Mouse (Mus musculus): ENCODE results near the gene Col18a1. TPM values are rescaled to one million over a fixed set of nuclear protein-coding genes. Genes with fewer than 3 reads are reported as not detected.
A peak's percentile ranks its signal among the peaks of the same experiment; 100 is the strongest.

The Col18a1 gene
- 414 and 791 TPM in 2 replicates for total RNA-seq (2012; rRNA removed)

- in situ Hi-C loops (cut with MboI; ENCODE audit: low sequenced_read_pairs in 2 of 2, unreplicated experiment in 2 of 2) = no loop called here
- Histone ChIP-seq H3K4me3 (ENCODE audit: insufficient read depth in 1 of 2, low read depth in 1 of 2, low read length in 2 of 2, poor library complexity in 1 of 2, severe bottlenecking in 1 of 2) (peak within 1 kb of the TSS; percentile 82 to 86), H3K4me1 (ENCODE audit: control insufficient read depth in 2 of 2, insufficient read depth in 2 of 2, low read length in 2 of 2, poor library complexity in 1 of 2) (peaks cover 8 to 39% of the 10 kb centered on the region in 2 experiments), H3K9me3 (ENCODE audit: control insufficient read depth, insufficient read depth, low read depth, low read length) (no peaks in the 10 kb centered on the region), H3K27ac (ENCODE audit: insufficient read depth, low read depth, low read length, poor library complexity, severe bottlenecking) (peak within 1 kb of the TSS; percentile 96), H3K9ac (ENCODE audit: insufficient read depth, low read depth, low read length, poor library complexity, severe bottlenecking) (peak within 1 kb of the TSS; percentile 82), H3K36me3 (ENCODE audit: control insufficient read depth, insufficient read depth, low read length, poor library complexity, severe bottlenecking) (peaks cover 9% of the 10 kb centered on the region; the same call in 1 of the 2 replicates)
- DNase-seq (ENCODE audit: low read depth, low spot score) = peak; percentile 66
- TF ChIP-seq CHD2 (IDR thresholded peaks at IDR 0.05; ENCODE audit: low read depth, low read length) (no peak), MAFK (IDR thresholded peaks at IDR 0.05; ENCODE audit: insufficient read depth, low read depth, low read length) (no peak), ZC3H11A (IDR thresholded peaks at IDR 0.05; ENCODE audit: borderline replicate concordance, low read depth, low read length) (no peak), ZNF384 (IDR thresholded peaks at IDR 0.05; ENCODE audit: low read depth, low read length) (no peak), HCFC1 (IDR thresholded peaks at IDR 0.05; ENCODE audit: borderline replicate concordance, insufficient read depth, low read length) (no peak; the same call in 1 of the 2 replicates)
These were observed at the start of gene Col18a1 for GRCm38 (mm10) chr10:77165963-77166717. Gene Col18a1, minus strand, starts transcription at chr10:77166548.

DNA sequence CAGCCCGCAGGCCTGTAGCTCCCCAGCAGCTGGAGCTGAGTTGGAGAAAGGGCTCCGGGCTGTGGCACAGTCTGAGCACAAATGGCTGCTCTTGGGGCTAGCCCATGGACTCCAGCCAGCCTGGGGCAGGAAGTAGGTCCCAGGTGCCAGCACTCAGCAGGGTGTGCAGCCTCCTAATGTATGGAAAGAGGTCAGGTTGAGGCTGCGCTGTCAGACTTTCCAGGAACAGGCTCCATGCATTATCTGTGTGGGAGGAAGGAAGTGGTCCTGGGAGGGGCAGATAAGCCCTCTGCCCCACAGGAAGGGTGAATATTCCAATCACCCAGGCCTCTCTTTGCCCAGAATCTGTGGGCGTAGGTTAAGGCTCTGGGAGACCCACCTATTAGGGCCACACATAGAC lies 49.3 kb upstream of the Col18a1 start:
- no peak overlapping the region for H3K9ac ChIP-seq (ENCODE audit: insufficient read depth, low read depth, low read length, poor library complexity, severe bottlenecking)

GRCm38 (mm10) chr10:77214586-77214985 lies 48.2 kb upstream of the Col18a1 start:
- in situ Hi-C loops (cut with MboI; ENCODE audit: low sequenced_read_pairs in 2 of 2, unreplicated experiment in 2 of 2) = no loop called here
- peaks cover 7 to 10% of the 10 kb centered on the region in 2 experiments; a peak in 2 of 4 replicates for H3K4me1 ChIP-seq (ENCODE audit: control insufficient read depth in 2 of 2, insufficient read depth in 2 of 2, low read length in 2 of 2, poor library complexity in 1 of 2)
- H3K36me3 ChIP-seq (ENCODE audit: control insufficient read depth, insufficient read depth, low read length, poor library complexity, severe bottlenecking) = no peaks in the 10 kb centered on the region
- TF ChIP-seq MAFK (IDR thresholded peaks at IDR 0.05; ENCODE audit: insufficient read depth, low read depth, low read length) (peak; percentile 72), ZNF384 (IDR thresholded peaks at IDR 0.05; ENCODE audit: low read depth, low read length) (no peak)
- H3K4me3 ChIP-seq (ENCODE audit: insufficient read depth in 1 of 2, low read depth in 1 of 2, low read length in 2 of 2, poor library complexity in 1 of 2, severe bottlenecking in 1 of 2) = no peak overlapping the region
- H3K9me3 ChIP-seq (ENCODE audit: control insufficient read depth, insufficient read depth, low read depth, low read length) = no peaks in the 10 kb centered on the region
- no peak overlapping the region for H3K9ac ChIP-seq (ENCODE audit: insufficient read depth, low read depth, low read length, poor library complexity, severe bottlenecking)
- H3K27ac ChIP-seq (ENCODE audit: insufficient read depth, low read depth, low read length, poor library complexity, severe bottlenecking) = no peak overlapping the region
- DNase-seq (ENCODE audit: low read depth, low spot score) = no peak

More for the DNA sequence above, 49.3 kb upstream of the Col18a1 start:
- H3K4me1 ChIP-seq (ENCODE audit: control insufficient read depth in 2 of 2, insufficient read depth in 2 of 2, low read length in 2 of 2, poor library complexity in 1 of 2) = peaks cover 7 to 10% of the 10 kb centered on the region in 2 experiments; a peak in 2 of 4 replicates
- no peak overlapping the region for H3K4me3 ChIP-seq (ENCODE audit: insufficient read depth in 1 of 2, low read depth in 1 of 2, low read length in 2 of 2, poor library complexity in 1 of 2, severe bottlenecking in 1 of 2)
- DNase-seq (ENCODE audit: low read depth, low spot score) = no peak
- no peaks in the 10 kb centered on the region for H3K36me3 ChIP-seq (ENCODE audit: control insufficient read depth, insufficient read depth, low read length, poor library complexity, severe bottlenecking)
- in situ Hi-C loops (cut with MboI; ENCODE audit: low sequenced_read_pairs in 2 of 2, unreplicated experiment in 2 of 2) = no loop called here
- no peak for TF ChIP-seq ZNF384 (IDR thresholded peaks at IDR 0.05; ENCODE audit: low read depth, low read length)
- no peak for TF ChIP-seq ZC3H11A (IDR thresholded peaks at IDR 0.05; ENCODE audit: borderline replicate concordance, low read depth, low read length)
- no peak for TF ChIP-seq HCFC1 (IDR thresholded peaks at IDR 0.05; ENCODE audit: borderline replicate concordance, insufficient read depth, low read length)
- no peak for TF ChIP-seq CHD2 (IDR thresholded peaks at IDR 0.05; ENCODE audit: low read depth, low read length)
- TF ChIP-seq MAFK (IDR thresholded peaks at IDR 0.05; ENCODE audit: insufficient read depth, low read depth, low read length) = no peak
- no peaks in the 10 kb centered on the region for H3K9me3 ChIP-seq (ENCODE audit: control insufficient read depth, insufficient read depth, low read depth, low read length)
- H3K27ac ChIP-seq (ENCODE audit: insufficient read depth, low read depth, low read length, poor library complexity, severe bottlenecking) = no peak overlapping the region

- in situ Hi-C loops (cut with MboI; ENCODE audit: low sequenced_read_pairs in 2 of 2, unreplicated experiment in 2 of 2) = no loop called here
- no peak overlapping the region for H3K9ac ChIP-seq (ENCODE audit: insufficient read depth, low read depth, low read length, poor library complexity, severe bottlenecking)
- TF ChIP-seq HCFC1 (IDR thresholded peaks at IDR 0.05; ENCODE audit: borderline replicate concordance, insufficient read depth, low read length) (no peak), ZC3H11A (IDR thresholded peaks at IDR 0.05; ENCODE audit: borderline replicate concordance, low read depth, low read length) (no peak), CHD2 (IDR thresholded peaks at IDR 0.05; ENCODE audit: low read depth, low read length) (no peak), MAFK (IDR thresholded peaks at IDR 0.05; ENCODE audit: insufficient read depth, low read depth, low read length) (no peak), ZNF384 (IDR thresholded peaks at IDR 0.05; ENCODE audit: low read depth, low read length) (no peak)
- no peak for DNase-seq (ENCODE audit: low read depth, low spot score)
- no peaks in the 10 kb centered on the region for H3K9me3 ChIP-seq (ENCODE audit: control insufficient read depth, insufficient read depth, low read depth, low read length)
- peaks cover 7 to 10% of the 10 kb centered on the region in 2 experiments; a peak in 2 of 4 replicates for H3K4me1 ChIP-seq (ENCODE audit: control insufficient read depth in 2 of 2, insufficient read depth in 2 of 2, low read length in 2 of 2, poor library complexity in 1 of 2)
- no peak overlapping the region for H3K4me3 ChIP-seq (ENCODE audit: insufficient read depth in 1 of 2, low read depth in 1 of 2, low read length in 2 of 2, poor library complexity in 1 of 2, severe bottlenecking in 1 of 2)
- H3K36me3 ChIP-seq (ENCODE audit: control insufficient read depth, insufficient read depth, low read length, poor library complexity, severe bottlenecking) = no peaks in the 10 kb centered on the region
- no peak overlapping the region for H3K27ac ChIP-seq (ENCODE audit: insufficient read depth, low read depth, low read length, poor library complexity, severe bottlenecking)
These were observed 47.1 kb upstream of the Col18a1 start for GRCm38 (mm10) chr10:77213483-77213882.

All from ES-E14 (cell line).